Mouse (Mus musculus) liver, embryonic 14.5 days (tissue): ENCODE results near the gene Zbtb7b.

Experiments
- CTCF ChIP-seq: IDR thresholded peaks from 2 replicates; pipeline ENCODE4 v1.5.1; 2016; ENCODE audit warnings: antibody characterized with exemption, low read depth, control low read depth
- EP300 ChIP-seq: IDR thresholded peaks from 2 replicates; pipeline ENCODE4 v1.6.1; 2016; ENCODE audit warnings: antibody characterized with exemption, low read depth

DNA sequence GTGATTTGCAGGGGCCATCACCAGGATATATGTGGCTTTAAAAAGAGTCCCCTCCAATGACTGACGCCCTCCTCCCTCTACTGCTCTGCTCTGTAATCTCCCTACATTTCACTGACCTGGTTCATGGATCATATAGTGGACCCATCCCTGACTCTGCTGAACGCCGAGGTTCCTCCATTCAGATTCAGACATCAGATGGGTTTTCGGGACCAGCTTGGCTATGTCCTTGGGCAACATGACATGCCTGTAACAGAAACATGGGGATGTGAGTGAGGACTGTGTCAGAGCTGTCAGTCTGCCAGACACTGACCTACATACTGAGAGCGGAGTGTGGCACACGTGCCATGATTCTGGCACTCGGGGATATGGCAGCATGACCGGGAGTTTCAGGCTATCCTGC, 21.6 kb upstream of the Zbtb7b start:
- TF ChIP-seq EP300 (no peak), CTCF (no peak)
